Mouse (Mus musculus) neural tube, embryonic 13.5 days (tissue): ENCODE data around the gene Cdh11. TPM values are rescaled to one million over a fixed set of nuclear protein-coding genes. Genes with fewer than 3 reads are reported as not detected.

Experiments
- ATAC-seq: fragments of 200-750 bp; cut with Nextera tagmentation; 2 replicates; pipeline ENCODE4 v1.8.0; 2017; ENCODE audit warnings: low read depth, mild to moderate bottlenecking, moderate TSS enrichment, moderate library complexity
- H3K27ac ChIP-seq: fragments of 300-500 bp; sonication (generic); replicated peaks from 2 replicates; pipeline ENCODE4 v1.5.1; 2015; ENCODE audit warnings: moderate library complexity, mild to moderate bottlenecking, inconsistent platforms
- H3K27me3 ChIP-seq: fragments of 300-500 bp; sonication (generic); 2 replicates; pipeline ENCODE4 v1.6.1; 2015; ENCODE audit warnings: mild to moderate bottlenecking, inconsistent platforms
- H3K36me3 ChIP-seq: fragments of 300-500 bp; sonication (generic); 2 replicates; pipeline ENCODE4 v1.6.1; 2015; ENCODE audit warnings: mild to moderate bottlenecking, inconsistent platforms
- H3K4me1 ChIP-seq: fragments of 300-500 bp; sonication (generic); replicated peaks from 2 replicates; pipeline ENCODE4 v1.6.1; 2015; ENCODE audit warnings: inconsistent platforms
- H3K4me2 ChIP-seq: fragments of 300-500 bp; sonication (generic); 2 replicates; pipeline ENCODE4 v1.6.1; 2015; ENCODE audit warnings: inconsistent platforms, mild to moderate bottlenecking, moderate library complexity
- H3K4me3 ChIP-seq: fragments of 300-500 bp; sonication (generic); 2 replicates; pipeline ENCODE4 v1.5.1; 2015; ENCODE audit warnings: mild to moderate bottlenecking, inconsistent platforms
- H3K9ac ChIP-seq: fragments of 300-500 bp; sonication (generic); 2 replicates; pipeline ENCODE4 v1.6.1; 2015; ENCODE audit warnings: moderate library complexity, mild to moderate bottlenecking, inconsistent platforms
- H3K9me3 ChIP-seq: fragments of 300-500 bp; sonication (generic); 2 replicates; pipeline ENCODE4 v1.6.1; 2016; ENCODE audit warnings: inconsistent platforms
- WGBS: fragments of 180-500 bp; shearing (Covaris S2); methylation state at CpG from one replicate; pipeline ENCODE4 v1.1.7; 2015; 5-methylcytosine and 5-hydroxymethylcytosine counted together
- microRNA-seq: library from miRNA; unstranded; fragments of <30 nt; microRNA quantifications from one replicate; pipeline ENCODE4, GENCODE M21; 2016
- polyA plus RNA-seq: library from polyadenylated mRNA; unstranded; fragments of >200 nt; fragmentation: Nextera tagmentation; extraction: Ambion mirVana; gene quantifications from 2 replicates; pipeline ENCODE4 v1.2.1, GENCODE M21; 2015

Cdh11 gene
- polyA plus RNA-seq, 1 experiment from 2014 or later, result 59.5 TPM

DNA sequence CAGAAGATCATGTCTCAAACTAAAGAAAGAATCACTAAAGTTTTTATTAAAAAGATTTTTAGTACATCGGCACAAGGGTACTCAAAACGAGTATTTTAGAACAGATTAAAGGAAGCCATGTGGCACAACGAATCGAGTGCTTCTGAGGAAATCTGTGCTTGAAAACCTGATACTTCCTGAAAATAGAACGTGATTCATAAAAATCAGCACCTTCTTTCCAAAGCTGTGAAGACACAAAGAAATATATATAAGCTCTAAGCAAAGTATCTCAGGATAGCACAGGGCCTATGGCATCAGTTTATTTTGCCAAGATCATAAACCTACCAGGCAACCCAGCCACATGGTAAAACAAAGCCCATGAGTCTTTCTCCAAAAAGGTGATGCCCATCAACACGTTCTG lies 191.5 kb downstream of the Cdh11 start:
- Histone ChIP-seq H3K9me3 (no peaks in the 10 kb centered on the region), H3K36me3 (no peaks in the 10 kb centered on the region), H3K9ac (no peak overlapping the region), H3K4me1 (0 out of 2 replicates have a peak, but pooled peaks cover 4% of the 10 kb centered on the region), H3K27me3 (no peaks in the 10 kb centered on the region), H3K27ac (no peak overlapping the region), H3K4me3 (no peak overlapping the region), H3K4me2 (no peak overlapping the region)
- 88% methylated on average over 6 of the region's 6 CpGs for WGBS
- no peak for ATAC-seq

Small RNAs within 50 kb of the gene (microRNA-seq; reads per million reads assigned to microRNA genes)
- gene Gm26301, result not detected
